Mouse (Mus musculus) erythroblast, embryonic 14.5 days (primary cell): ENCODE measurements at regions not wholly inside any gene's neighbourhood (a gene's known extent, or its start where the extent isn't known, plus 50 kb on each side); places are given as distances from the start of the nearest gene placed in this dataset.

Experiments used
- GATA1 ChIP-seq: IDR thresholded peaks from 2 replicates; pipeline ENCODE4 v1.6.1; 2012; ENCODE audit warnings: low read length, inconsistent platforms, mixed read lengths
- TAL1 ChIP-seq: IDR thresholded peaks from 3 replicates; pipeline ENCODE4 v1.6.1; 2012; ENCODE audit warnings: low read length, inconsistent platforms, mixed read lengths

DNA sequence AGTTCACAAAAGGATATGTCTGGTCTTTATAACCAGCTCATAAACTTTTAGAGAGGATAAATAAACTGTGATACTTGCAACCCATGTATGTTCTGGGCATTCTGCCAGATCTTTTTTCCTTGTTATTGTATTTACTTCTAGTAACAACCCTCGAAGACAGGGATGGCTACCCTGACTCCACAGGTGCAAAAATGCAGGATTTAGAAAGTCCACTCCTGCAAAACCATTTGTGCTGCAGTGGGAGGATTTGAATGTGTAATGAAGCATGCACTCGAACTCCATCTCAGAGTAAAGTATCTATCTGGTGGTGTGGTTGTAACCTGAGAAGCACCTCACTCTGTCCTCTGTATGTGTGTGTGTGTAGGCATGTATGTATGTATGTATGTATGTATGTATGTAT, 294.3 kb upstream of the Auts2 start:
- TF ChIP-seq TAL1 = no peak
- TF ChIP-seq GATA1 = no peak
